Mouse (Mus musculus): Measurements from ENCODE around the gene Majin.

- TF ChIP-seq CTCF (IDR thresholded peaks at IDR 0.05): no peak
- no peak for TF ChIP-seq EP300 (IDR thresholded peaks at IDR 0.05; ENCODE audit: insufficient read depth, low read depth, low read length)
- no peak for TF ChIP-seq POLR2A (IDR thresholded peaks at IDR 0.05; ENCODE audit: insufficient read depth, low read depth, low read length)
These were observed 27.8 kb upstream of the Majin start for GRCm38 (mm10) chr19:6156372-6156771.

All from heart, adult 2 months (tissue).